Mouse (Mus musculus) thymus, postnatal 10 days (tissue): ENCODE measurements around the gene Gramd4.
"Not testable (repeated sequence)": the region's sequence is repeated elsewhere in the genome, so short reads cannot be mapped to it uniquely, and the experiment has no call there.

ENCODE experiments used
- DNase-seq, 2 experiments: peaks; one replicate each; pipeline ENCODE4 v3.0.0; 2021; ENCODE audit warnings: low spot score in 2 of 2

Gene Gramd4

DNA sequence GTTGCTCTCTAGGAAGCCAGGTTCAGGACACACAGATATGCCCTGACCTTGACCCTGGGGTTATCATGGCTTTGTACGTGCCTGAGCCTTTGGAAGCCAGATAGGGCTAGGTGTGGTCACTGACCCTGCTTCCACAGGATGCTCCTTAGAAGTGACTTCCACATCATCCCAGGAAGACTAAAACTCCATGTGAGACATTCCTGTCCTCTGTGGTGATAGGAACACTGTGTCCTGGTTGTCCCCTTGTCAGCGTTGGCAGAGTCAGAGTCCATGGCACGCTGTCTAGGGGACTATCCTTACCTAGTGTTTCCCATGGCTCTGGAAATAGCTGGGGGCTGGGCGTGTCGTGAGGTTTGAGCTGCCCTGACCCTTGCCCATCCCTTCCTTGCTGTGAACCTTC is 58.9 kb downstream of the Gramd4 start:
- no peak for DNase-seq

DNA sequence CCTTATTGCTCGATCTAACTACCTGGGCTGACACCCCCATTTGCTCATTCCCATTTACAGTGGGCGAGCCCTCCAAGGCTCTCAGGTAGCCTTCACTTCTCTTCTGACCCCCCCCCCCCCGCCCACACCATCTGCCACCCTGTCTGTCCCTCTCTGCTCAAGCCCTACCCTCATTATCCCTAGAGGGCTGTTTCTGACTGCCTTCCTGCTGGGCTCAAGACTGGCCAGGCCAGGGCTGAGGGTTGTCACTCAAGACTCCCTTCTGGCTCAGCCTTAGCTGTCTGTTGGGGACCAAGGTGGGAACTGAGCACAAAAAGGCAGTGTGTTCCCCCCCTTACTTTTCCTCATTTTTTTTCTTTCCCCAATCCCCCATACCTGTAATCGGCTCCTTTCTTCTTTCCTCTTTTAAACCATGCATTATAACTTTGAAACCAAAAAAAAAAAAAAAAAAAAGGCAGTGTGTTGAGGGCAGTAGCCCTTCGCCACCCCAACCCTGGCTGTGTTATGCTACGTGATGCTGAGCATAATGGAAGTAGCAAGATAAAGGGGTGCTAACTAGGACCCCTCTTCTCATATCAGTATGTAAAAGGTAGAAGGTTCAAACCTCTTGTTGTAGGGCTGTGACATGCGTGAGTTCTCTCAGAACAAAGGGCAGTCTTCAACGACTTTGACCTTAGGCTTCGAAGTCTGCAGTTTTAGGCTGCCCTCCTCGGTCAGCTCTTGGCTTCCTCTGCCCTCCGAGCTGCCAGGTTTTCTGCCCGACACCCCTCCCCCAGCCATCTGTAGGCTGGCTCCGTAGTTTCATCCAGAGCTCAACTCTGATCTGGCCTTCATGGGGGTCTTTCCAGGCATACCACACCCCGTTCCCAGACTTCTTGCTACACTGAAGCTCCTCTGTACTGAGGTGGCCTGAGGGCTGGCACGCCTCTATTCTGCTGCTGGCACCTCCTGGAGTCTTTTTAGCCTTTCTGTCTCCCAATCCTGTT is 59.9 kb downstream of the Gramd4 start:
- DNase-seq: no peak

DNA sequence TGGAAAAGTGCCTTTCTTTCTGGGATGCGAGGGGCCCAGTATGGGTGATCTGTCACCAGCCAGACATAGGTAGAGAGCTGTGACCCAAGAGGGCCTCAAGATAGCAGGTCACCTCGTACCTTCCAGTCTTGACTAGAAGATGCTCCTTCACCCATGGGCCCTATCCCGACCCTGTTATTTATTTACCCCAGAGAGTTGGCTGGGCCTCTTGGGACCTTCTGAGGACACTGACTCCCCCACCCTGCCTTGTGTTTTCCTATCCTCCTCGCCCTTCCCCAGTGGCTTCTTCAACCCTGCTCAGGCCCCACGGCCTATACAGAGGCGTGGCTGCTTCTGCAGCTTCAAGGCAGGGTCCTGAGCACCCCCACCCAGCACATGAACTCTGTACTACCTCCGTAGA is 61.7 kb downstream of the Gramd4 start:
- DNase-seq: no peak

DNA sequence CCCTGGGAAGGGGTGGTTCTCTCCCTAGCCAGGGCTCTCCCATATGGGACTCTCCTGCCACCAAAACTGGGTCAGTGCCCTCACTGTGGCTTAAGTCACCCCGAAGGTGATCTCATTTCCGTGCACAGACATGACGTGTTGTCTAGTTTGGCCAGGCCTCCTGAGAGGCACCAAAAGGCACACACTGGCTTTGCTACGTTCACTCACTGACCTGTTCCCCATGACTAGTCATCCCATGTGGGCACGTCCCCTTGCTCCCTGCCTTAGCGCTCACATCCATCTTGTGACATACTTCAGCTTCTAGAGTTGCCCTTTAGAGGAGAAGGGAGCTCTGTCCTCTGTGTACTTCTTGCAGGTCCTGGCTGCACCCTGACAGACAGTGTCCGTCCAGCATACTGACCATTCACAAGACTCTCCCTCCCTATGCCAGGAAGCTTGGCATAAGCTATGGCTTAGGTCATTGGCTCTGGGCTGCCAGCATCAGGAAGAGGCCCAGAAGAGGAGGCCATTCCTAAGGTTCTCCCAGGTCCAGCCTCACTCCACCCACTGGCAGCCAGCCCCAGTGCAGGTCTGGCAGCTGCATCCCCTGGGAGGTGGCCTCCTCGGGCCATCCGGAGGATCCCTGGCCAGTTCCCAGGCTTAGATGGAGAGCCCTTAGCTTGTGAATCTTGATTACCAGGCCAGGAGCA is 64.9 kb downstream of the Gramd4 start:
- DNase-seq: no peak

DNA sequence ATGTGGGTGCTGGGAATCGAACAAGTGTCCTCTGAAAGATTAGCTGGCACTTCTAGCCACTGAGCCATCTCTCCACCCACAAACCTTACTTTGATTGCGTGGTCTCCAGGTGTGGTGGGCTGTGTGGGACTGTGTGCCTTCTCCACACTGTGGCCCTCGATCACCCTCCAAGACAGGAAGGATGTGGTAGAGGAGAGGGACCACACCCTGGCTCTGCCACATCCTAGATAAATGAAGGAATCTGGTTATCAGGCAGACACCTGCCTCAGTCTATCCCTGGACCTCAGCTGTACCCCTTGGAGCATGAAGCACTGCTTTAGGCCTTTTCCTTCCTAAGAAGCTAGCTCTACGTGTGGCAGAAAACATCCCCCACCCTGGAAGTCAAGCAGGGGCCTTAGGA is 65.9 kb downstream of the Gramd4 start:
- no peak for DNase-seq

DNA sequence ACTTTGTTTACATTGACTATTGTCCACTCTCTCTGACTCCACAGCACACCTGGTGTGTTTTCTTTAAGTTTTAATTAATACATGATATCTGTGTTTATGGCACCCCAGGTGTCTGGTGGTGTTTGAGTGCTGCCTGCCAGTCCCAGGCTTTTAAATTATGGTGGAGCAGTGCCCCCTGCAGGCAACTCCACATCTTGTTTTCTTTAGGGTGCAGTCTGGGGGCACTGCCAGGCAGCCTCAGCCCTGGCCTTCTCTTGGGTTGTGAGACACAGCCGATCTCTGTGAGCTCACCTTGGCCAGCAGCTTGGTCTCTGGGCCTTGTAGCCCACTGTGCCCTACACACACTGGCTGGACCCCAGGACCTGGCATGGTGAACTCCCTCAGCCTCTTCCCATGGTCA is 66.9 kb downstream of the Gramd4 start:
- DNase-seq: peak; percentile 68 to 86

DNA sequence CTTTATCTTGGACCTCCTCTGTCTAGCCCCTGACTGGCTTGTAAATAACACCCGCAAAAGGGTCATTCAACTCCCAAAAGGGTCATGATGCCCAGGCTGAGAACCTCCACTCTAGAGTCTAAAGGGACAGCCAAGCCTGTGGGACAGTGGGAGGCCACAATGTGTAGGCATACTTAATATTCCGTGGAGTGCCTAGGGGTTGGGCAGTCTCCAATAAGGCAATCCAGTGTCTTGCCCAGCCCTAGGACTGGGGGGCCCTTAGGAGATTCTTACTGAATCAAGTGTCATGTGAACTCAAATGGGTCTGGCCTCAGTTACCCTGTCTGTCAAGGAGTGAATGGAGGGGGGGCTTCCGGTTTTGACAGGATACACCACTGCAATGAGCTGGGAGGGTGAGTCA is 71.5 kb downstream of the Gramd4 start:
- no peak for DNase-seq

DNA sequence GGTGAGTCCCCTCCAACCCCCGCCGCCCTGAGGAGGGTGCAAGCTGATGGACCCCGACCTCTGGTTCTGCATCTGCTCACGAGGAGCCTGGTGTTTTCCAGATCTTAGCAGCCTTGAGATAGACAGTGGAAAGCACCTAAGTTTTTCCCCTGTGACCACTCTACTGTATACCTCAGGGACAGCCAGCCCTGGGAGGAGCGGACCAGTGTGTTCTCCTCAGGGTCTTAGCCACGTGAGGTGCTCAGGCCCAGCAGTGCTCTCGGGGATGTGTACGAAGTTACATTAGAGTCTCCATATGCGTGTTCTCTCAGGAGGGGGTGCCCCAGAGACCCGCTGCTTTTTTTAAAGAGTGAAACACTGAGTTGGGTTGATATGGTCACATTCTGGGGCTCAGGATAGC is 73.2 kb downstream of the Gramd4 start:
- DNase-seq: no peak

DNA sequence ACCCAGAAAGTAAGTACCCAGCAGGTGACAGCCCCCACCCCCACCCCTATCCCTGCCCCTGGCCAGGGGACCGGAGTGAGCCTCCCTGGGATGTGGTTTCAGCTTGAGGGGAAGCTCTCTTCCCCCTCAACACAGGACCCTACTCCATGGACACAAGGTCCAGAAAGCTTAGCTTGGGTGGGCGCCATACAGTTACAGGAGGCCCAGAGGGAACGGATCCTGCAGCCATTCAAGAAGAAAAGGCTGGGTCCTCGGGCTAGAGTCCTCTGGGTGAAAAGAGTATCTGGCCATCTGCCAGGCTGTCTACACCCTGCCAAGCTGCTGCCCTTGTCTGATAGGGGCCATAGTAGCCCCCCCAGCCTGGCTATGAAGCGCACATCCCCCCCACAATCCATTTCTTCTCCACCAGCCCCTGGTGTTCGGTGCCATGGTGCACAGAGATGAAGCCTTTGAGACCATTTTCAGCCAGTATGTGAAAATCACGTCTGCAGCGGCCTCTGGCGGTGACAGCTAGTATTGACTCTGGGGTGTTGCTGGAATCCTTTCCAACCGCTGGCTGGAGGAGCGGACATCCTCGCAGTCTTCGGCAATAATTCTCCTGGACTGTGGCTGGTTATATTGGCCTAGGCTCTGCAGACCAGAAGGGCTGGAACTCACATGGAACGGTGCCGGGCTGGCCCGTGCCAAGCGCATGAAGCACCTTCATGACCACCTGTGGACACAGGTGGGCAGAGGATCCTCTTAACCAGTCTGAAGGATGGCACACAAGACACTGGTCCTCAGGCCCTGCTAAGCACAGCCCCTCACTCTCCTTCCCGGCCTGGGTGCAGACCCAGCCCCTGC is 77.7 kb downstream of the Gramd4 start:
- DNase-seq: peak; percentile 66 to 83

DNA sequence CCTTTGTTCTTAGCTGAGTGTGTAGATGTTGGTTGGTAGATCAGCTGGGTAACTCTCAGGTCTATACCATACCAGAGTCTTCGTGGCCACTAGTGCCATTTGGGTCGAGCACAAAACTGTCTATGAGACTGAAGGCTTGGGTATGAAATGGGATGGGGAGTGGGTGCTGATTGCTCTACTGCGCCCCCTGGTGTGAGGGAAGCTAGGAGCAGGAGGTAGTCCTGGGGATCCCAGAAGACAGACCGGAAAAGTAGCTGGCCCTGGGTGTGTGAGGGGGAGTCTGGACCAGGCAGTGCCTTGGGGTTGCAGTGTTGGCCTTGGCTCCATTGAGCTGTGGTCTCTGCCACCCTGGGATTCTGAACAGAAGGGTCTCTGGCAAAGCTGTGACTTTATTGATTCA is 80.1 kb downstream of the Gramd4 start:
- peak; percentile 45 to 84 for DNase-seq

DNA sequence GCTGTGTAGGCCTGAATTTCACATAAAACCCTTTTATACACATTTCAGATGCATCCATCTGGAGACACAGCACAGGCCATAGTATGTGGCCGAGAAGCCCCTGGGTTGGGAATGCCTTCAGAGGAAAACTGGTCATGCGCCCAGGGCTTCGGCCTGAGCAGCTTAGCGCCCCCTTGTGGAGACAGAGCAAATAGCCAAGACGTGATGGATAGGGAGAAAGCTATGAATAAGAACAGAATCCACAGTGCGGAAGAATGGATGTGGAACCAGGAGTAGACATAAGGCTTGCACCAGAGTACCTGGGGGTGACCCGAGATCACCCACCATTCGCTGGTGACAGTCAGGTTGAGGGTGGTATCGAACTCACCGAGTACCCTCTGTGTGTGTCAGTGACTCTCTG is 82.8 kb downstream of the Gramd4 start:
- peak in 1 of 2 experiments; percentile 59 for DNase-seq

DNA sequence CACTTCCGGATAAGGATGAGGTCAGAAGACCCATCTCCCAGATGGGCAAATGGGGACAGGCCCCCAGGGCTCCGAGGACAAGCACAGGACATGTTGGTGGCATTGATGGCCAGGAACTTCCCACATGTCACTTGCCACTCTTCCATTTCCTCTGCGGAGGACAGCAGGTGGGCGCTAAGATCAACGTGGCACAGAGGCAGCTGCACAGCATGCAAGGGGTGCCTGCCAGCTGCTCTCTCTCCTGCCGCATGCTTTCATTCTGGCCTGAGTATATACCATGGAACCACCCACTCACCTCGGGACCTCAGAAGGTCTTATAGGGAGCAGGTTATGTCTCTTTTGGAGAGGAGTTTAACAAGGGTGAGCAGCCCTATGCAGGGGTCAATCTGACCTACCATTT is 87.1 kb downstream of the Gramd4 start:
- DNase-seq: no peak

DNA sequence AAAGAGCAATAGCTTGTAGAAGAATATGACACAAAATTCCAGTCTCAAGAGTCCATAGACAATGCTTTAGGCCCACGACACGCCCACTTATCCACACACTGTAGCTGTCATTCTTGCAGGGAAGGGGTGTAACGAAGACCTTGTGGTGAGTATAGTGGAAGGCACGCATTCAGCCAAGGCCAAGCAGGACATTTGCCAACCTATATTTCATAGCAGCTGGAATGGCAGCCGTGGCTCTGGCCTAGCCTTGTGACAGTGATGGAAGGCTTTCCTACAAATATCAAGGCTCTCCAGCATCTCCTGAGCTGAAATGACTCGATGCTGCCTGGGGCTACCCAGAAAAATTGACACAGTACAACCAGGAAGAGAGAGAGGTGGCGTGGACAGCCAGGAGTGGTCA is 87.6 kb downstream of the Gramd4 start:
- DNase-seq: no peak

DNA sequence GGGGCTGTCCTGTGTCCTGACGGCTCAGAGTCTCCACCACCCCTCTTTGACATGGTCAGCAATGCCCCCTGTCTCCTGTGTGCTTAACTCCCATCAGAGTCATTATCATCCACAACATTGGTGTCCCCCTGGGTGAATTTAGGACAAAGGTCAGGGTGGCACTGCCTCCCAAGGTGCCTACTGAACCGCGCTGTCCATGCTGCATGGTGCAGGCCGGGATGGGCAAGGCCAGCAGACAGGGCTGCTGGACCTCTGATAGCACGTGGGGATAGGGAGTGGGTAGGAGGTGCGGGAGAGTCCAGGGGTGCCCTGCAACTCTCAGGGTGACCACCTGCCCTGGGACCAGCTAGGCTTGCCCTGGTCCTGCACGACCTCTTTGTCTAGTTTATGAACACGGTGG is 89.4 kb downstream of the Gramd4 start:
- DNase-seq: no peak

DNA sequence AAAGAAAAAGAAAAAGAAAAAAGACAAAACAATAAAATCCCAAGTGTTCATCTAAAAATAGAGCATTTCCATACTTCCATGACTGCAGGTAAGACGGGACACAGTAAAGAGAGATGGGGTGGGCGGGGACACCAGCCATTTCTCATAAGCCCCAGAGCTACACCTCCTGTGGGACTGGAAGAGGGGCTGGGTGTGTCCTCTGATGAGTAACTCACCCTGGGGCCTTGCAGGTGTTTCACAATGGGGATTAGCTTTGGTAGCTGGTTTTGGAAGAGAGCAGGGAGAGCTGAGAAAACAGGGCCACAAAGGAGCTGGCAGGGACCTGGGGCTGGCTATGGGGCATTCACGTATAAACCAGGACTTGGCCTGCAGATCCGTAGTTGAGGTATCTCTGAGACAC is 93.1 kb downstream of the Gramd4 start:
- no peak for DNase-seq

DNA sequence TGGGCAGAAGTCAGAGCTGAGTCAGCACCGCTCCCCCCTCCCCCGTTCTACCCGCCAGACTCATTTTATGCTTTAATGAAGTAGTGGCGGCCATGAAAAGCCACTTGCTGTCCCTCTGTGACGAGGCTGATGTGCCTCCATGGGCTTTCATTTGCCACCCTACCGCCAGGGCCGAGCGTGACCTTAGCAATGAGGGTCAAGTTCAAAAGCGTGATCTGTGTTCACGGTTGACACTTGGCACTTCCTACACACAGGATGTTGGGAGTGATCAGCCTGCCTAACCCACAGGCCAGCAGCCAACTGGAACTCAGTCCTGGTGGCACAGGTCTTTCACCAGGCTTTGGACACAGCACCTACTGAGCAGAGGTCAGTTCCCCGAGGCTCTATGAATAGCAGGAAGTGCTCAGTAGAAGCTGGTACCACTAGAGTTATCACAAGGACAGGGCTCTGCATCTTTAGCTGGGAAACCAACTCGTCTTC is 96.0 kb downstream of the Gramd4 start:
- DNase-seq: no peak

DNA sequence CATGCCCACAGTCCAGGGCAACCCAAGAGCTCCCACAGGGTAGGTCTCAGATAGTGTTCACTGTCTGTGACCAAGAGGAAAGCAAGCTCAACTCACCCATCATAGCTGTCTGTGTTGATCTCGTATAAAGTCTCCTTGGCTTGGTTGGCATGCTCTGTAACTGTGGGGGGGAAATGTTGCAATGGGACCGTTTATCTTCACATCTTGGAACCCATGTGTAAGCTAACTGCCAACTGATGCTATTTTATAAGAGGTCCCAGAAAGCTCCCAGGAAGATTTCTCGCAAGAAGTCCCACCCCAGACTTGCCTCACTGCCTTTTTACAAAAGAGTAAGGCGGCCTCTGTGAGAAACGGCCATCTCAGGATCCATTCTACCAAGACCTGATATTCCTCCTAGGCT is 99.0 kb downstream of the Gramd4 start:
- DNase-seq: no peak

DNA sequence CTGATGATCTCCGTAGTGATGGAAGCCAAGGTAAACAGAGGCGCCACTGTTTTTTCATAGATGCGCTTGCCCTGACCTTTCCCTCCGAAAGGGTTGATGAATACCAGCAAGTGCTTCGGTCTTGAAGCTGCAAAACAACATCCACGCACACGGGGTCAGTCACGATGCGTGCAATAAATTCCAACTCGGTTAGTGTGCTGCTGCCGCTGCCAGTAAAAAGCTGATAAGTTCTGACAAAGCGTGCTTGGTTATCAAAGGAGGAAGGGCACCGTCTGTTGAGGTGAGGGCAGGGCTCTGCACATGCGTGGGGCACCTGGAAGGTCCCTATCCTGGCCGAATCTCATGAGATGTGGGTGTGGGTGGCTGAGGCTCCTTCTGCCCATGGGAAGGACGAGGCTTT is 101.6 kb downstream of the Gramd4 start:
- no peak for DNase-seq

DNA sequence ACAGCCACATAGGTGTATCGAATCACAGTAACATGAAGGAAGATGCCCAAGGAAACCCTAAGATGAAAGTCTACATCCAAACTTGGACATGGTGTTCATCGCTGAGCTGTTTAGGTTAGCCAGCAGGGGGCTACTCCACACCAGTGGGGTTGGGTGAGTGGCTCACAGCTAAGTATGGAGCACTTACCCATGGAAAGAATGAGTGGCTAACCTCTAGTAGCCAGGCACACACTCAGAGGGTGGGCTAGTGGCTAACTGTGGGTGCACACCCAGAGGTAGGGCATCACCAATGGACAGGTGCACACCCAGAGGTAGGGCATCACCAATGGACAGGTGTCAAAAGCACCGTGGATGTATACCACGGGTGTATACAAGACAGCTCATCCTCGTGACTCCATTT is 102.2 kb downstream of the Gramd4 start:
- no peak for DNase-seq

DNA sequence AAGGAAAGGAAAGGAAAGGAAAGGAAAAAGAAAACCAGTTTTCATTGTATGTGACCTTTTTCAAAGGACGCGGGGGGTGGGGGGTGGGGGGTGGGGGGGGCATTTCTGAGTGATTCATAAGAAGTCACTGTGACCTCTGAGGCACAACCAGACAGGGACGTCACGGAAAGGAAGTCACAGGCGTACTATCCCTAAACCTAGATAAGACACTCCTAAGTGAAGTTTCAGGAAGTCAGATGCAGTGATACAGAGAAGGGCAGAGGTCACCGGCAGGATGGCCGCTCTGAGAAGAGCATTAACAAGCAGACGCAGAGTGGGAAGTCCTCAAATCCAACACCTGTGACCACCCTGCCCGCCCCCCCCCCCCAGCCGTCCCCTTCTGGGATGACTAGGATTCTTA is 103.4 kb downstream of the Gramd4 start:
- no peak for DNase-seq

DNA sequence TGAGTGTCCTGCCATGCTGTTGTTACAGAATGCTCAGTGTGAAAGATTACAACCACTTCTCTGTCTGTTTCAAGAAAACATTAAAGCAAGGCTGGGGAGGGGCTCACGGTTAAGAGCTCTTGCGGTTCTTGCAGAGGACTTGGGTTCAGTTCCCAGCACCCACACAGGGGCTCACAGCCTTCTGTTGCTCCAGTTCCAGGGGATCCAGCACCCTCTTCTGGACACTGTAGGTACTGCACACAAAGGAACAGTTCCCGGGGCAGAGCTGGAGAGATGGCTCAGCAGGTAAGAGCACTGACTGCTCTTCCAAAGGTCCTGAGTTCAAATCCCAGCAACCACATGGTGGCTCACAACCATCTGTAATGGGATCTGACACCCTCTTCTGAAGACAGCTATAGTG is 104.3 kb downstream of the Gramd4 start:
- DNase-seq: not testable (repeated sequence)

DNA sequence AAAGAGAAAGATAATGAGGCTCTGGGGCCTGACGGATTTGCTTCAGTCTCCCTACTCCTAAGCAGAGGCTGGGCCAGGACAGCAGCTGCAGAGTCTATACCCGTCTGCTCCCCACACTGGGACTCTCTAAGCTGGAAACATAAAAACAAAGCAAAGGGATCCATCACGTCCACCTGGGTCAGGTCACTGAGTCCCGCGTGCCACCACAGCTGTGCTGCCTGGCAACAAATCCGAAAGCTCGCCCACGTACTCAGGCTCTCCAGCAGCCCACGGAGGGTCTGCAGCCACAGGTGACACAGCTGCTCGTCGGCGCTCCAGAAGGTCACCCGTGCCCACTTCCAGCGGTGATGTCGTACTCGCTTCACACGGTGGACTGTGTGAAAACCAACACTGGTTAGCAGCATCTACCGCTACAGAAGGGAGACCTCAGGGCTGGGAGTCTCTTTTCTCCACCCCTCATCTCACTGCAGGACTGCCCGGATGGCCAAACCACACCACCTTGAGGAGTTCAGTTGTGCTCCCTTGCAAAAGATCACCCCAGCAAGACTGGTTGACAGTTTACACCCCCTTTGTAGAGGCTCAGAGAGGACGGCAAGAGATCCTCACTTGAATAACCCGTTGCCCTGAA is 107.3 kb downstream of the Gramd4 start:
- no peak for DNase-seq
